In genomic region chr19:26973773-26974548, GRCm38 (mm10) we compare ENCODE assay signal across 19 mouse cellular contexts.
DNase-seq lines count a peak whose midpoint lies in the region; ATAC-seq and TF ChIP-seq lines count a peak whose summit lies in the region.
"Had no signal": no experiment of that assay in that cellular context is flagged by ENCODE, and none has a peak within 500 bp of the region (broad histone marks: within the 10 kb centered on the region; RNA-seq: fewer than 3 reads in every experiment).

No protein-coding gene starts in this region.

- no peak for DNase-seq in heart, postnatal 10 days
- DNase-seq in liver, postnatal 0 days, result no peak
- DNase-seq in liver, embryonic 11.5 days (ENCODE audit: low spot score), result no peak
- DNase-seq: adrenal gland, postnatal 14 days; gastrocnemius, postnatal 36 days; kidney, adult 2 months had no signal

- H3K27me3 ChIP-seq in heart, embryonic 12.5 days (replicated peaks), result 0 out of 2 replicates have a peak, but pooled peaks cover 5% of the 10 kb centered on the region
- no peaks in the 10 kb centered on the region for H3K27me3 ChIP-seq in heart, embryonic 11.5 days (ENCODE audit: control insufficient read depth, insufficient read depth, low read length)
- H3K27me3 ChIP-seq in heart, embryonic 16.5 days (ENCODE audit: control insufficient read depth, insufficient read depth, low read length), result no peaks in the 10 kb centered on the region
- no peaks in the 10 kb centered on the region for H3K27me3 ChIP-seq in liver, postnatal 0 days (ENCODE audit: insufficient read depth, low read length)
- no peaks in the 10 kb centered on the region for H3K27me3 ChIP-seq in liver, embryonic 11.5 days (replicated peaks; ENCODE audit: control insufficient read depth, insufficient read depth, low read length)
- H3K27me3 ChIP-seq: CH12.LX; embryonic facial prominence, embryonic 12.5 days; forebrain, embryonic 15.5 days; hindbrain, embryonic 15.5 days; Patski had no signal

- no peaks in the 10 kb centered on the region for H3K36me3 ChIP-seq in heart, embryonic 12.5 days
- H3K36me3 ChIP-seq in heart, embryonic 11.5 days (ENCODE audit: control insufficient read depth, insufficient read depth, low read length), result no peaks in the 10 kb centered on the region
- H3K36me3 ChIP-seq in heart, embryonic 16.5 days (ENCODE audit: control insufficient read depth, insufficient read depth), result no peaks in the 10 kb centered on the region
- no peaks in the 10 kb centered on the region for H3K36me3 ChIP-seq in liver, postnatal 0 days (replicated peaks; ENCODE audit: insufficient read depth, low read length)
- H3K36me3 ChIP-seq in liver, embryonic 11.5 days (ENCODE audit: control insufficient read depth, insufficient read depth, low read length), result no peaks in the 10 kb centered on the region
- H3K36me3 ChIP-seq: embryonic facial prominence, embryonic 12.5 days; forebrain, embryonic 15.5 days; heart, embryonic 10.5 days; hindbrain, embryonic 15.5 days had no signal

- H3K4me2 ChIP-seq in heart, embryonic 12.5 days, result no peak overlapping the region
- H3K4me2 ChIP-seq in heart, embryonic 11.5 days, result no peak overlapping the region
- H3K4me2 ChIP-seq in heart, embryonic 16.5 days (ENCODE audit: low read depth, low read length), result no peak overlapping the region
- H3K4me2 ChIP-seq in liver, postnatal 0 days (ENCODE audit: low read depth, low read length), result no peak overlapping the region
- H3K4me2 ChIP-seq in liver, embryonic 11.5 days, result no peak overlapping the region
- H3K4me2 ChIP-seq: embryonic facial prominence, embryonic 12.5 days; forebrain, embryonic 15.5 days; hindbrain, embryonic 15.5 days had no signal

- H3K4me3 ChIP-seq in heart, embryonic 12.5 days, result no peak overlapping the region
- no peak overlapping the region for H3K4me3 ChIP-seq in heart, embryonic 11.5 days (ENCODE audit: low read depth, low read length)
- H3K4me3 ChIP-seq in heart, embryonic 16.5 days (ENCODE audit: low read length), result no peak overlapping the region
- H3K4me3 ChIP-seq in liver, postnatal 0 days (ENCODE audit: low read depth, low read length), result no peak overlapping the region
- no peak overlapping the region for H3K4me3 ChIP-seq in liver, embryonic 11.5 days (ENCODE audit: low read depth, low read length)
- H3K4me3 ChIP-seq: embryonic facial prominence, embryonic 12.5 days; forebrain, embryonic 15.5 days; heart, embryonic 10.5 days; hindbrain, embryonic 15.5 days had no signal

- H3K27ac ChIP-seq in heart, embryonic 12.5 days (ENCODE audit: poor library complexity, severe bottlenecking), result peak overlapping the region; percentile 34; the same call in 1 of the 2 replicates
- H3K27ac ChIP-seq in heart, embryonic 11.5 days (ENCODE audit: low read depth, low read length), result no peak overlapping the region
- peak overlapping the region; percentile 36 for H3K27ac ChIP-seq in heart, embryonic 16.5 days (ENCODE audit: low read length)
- H3K27ac ChIP-seq in liver, postnatal 0 days (ENCODE audit: low read depth), result no peak overlapping the region
- no peak overlapping the region for H3K27ac ChIP-seq in liver, embryonic 11.5 days (ENCODE audit: low read depth, low read length)
- H3K27ac ChIP-seq: embryonic facial prominence, embryonic 12.5 days; forebrain, embryonic 15.5 days; heart, embryonic 10.5 days; hindbrain, embryonic 15.5 days had no signal

- no peaks in the 10 kb centered on the region for H3K9me3 ChIP-seq in heart, embryonic 12.5 days (replicated peaks)
- no peaks in the 10 kb centered on the region for H3K9me3 ChIP-seq in heart, embryonic 11.5 days (replicated peaks; ENCODE audit: control insufficient read depth, low read length)
- H3K9me3 ChIP-seq in heart, embryonic 16.5 days (replicated peaks; ENCODE audit: control insufficient read depth, low read length), result no peaks in the 10 kb centered on the region
- no peaks in the 10 kb centered on the region for H3K9me3 ChIP-seq in liver, postnatal 0 days (ENCODE audit: low read length)
- no peaks in the 10 kb centered on the region for H3K9me3 ChIP-seq in liver, embryonic 11.5 days (ENCODE audit: control insufficient read depth, low read length)
- H3K9me3 ChIP-seq: embryonic facial prominence, embryonic 12.5 days; forebrain, embryonic 15.5 days; heart, embryonic 10.5 days; hindbrain, embryonic 15.5 days had no signal

- ATAC-seq in heart, embryonic 12.5 days (ENCODE audit: insufficient number of reproducible peaks, low FRiP score), result no peak
- ATAC-seq in heart, embryonic 11.5 days (replicated peaks; ENCODE audit: insufficient number of reproducible peaks, low FRiP score, low TSS enrichment), result no peak
- ATAC-seq in heart, embryonic 16.5 days (replicated peaks; ENCODE audit: extremely low read depth, insufficient read depth, low FRiP score), result peak; percentile 47; the same call in 1 of the 2 replicates
- peak; percentile 73 for ATAC-seq in liver, postnatal 0 days
- no peak for ATAC-seq in liver, embryonic 11.5 days (replicated peaks; ENCODE audit: low FRiP score)
- peak; percentile 26; the same call in 1 of the 2 replicates for ATAC-seq in common myeloid progenitor, adult 5-6 weeks (replicated peaks; ENCODE audit: low read depth, poor library complexity, severe bottlenecking)
- ATAC-seq in granulocyte monocyte progenitor cell, adult 5-6 weeks (replicated peaks; ENCODE audit: poor library complexity, severe bottlenecking), result no peak; the same call in 1 of the 2 replicates
- ATAC-seq: activated CD4-positive, CD25-positive, alpha-beta regulatory T cell, adult 4 months; intestine, embryonic 16.5 days had no signal

- intact Hi-C loops in heart, postnatal 10 days (cut with DNase I), result loop anchor here (10.0 kb wide), 2 partner anchors 201 to 441 kb away; no protein-coding TSS in a partner anchor

- H3K4me1 ChIP-seq in heart, embryonic 12.5 days (replicated peaks), result peaks cover 16% of the 10 kb centered on the region
- no peaks in the 10 kb centered on the region for H3K4me1 ChIP-seq in heart, embryonic 11.5 days (ENCODE audit: control insufficient read depth, insufficient read depth, low read length)
- peaks cover 14% of the 10 kb centered on the region for H3K4me1 ChIP-seq in heart, embryonic 16.5 days (ENCODE audit: control insufficient read depth, insufficient read depth, low read length)
- no peaks in the 10 kb centered on the region for H3K4me1 ChIP-seq in liver, postnatal 0 days (ENCODE audit: insufficient read depth)
- H3K4me1 ChIP-seq in liver, embryonic 11.5 days (replicated peaks; ENCODE audit: control insufficient read depth, insufficient read depth, low read length), result no peaks in the 10 kb centered on the region

- WGBS in heart, embryonic 12.5 days, result 58% methylated on average over 6 of the region's 6 CpGs
- WGBS in heart, embryonic 11.5 days (ENCODE audit: insufficient replicate concordance), result 67% methylated on average over 6 of the region's 6 CpGs
- 58% methylated on average over 6 of the region's 6 CpGs for WGBS in heart, embryonic 16.5 days
- 62% methylated on average over 6 of the region's 6 CpGs for WGBS in liver, postnatal 0 days (ENCODE audit: insufficient replicate concordance)
- WGBS in liver, embryonic 11.5 days, result 66% methylated on average over 6 of the region's 6 CpGs

- H3K9ac ChIP-seq in heart, embryonic 12.5 days, result no peak overlapping the region
- no peak overlapping the region for H3K9ac ChIP-seq in heart, embryonic 11.5 days (ENCODE audit: low read depth, low read length)
- H3K9ac ChIP-seq in heart, embryonic 16.5 days (ENCODE audit: low read length), result no peak overlapping the region
- H3K9ac ChIP-seq in liver, postnatal 0 days (replicated peaks), result no peak overlapping the region
- no peak overlapping the region for H3K9ac ChIP-seq in liver, embryonic 11.5 days (ENCODE audit: low read depth, low read length)
- H3K9ac ChIP-seq: embryonic facial prominence, embryonic 12.5 days; forebrain, embryonic 15.5 days; hindbrain, embryonic 15.5 days had no signal

- no peak for TF ChIP-seq CTCF in liver, postnatal 0 days (IDR thresholded peaks at IDR 0.05; ENCODE audit: low read depth)

- TF ChIP-seq EP300 in liver, postnatal 0 days (IDR thresholded peaks at IDR 0.05; ENCODE audit: low read depth), result no peak

Comparison
In these comparisons a context has a peak if more than half of its experiments do, and no peak if none do; other contexts are left out.
1. ATAC-seq: peak in heart, embryonic 16.5 days (single experiment), liver, postnatal 0 days (single experiment) and common myeloid progenitor, adult 5-6 weeks (single experiment); none in heart, embryonic 12.5 days (single experiment), heart, embryonic 11.5 days (single experiment), liver, embryonic 11.5 days (single experiment) and granulocyte monocyte progenitor cell, adult 5-6 weeks (single experiment).
2. H3K27ac ChIP-seq: peak in heart, embryonic 12.5 days (single experiment) and heart, embryonic 16.5 days (single experiment); none in heart, embryonic 11.5 days (single experiment), liver, postnatal 0 days (single experiment) and liver, embryonic 11.5 days (single experiment).